Mouse (Mus musculus): ENCODE results near the gene Tceal8.

The Tceal8 gene

DNA sequence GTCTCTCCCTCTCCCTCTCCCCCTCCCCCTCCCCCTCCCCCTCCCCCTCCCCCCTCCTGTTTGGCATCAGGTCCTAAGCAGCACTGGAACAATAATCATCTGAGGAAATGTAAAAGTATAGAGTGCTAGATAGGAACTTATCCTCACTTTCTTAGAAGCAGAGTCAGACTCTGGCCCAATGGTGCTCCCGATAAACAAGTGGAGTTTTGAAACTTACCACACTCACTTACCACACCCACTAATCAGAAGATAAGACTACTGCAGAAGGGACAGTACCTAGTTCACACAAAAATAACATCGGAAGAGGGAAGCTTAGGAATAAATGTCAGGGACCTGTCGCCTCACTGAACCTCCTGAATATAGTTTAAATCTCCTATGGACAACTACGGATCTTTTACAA is 36.6 kb downstream of the Tceal8 start:
- in situ Hi-C loops (cut with MboI, MseI), result no loop called here

DNA sequence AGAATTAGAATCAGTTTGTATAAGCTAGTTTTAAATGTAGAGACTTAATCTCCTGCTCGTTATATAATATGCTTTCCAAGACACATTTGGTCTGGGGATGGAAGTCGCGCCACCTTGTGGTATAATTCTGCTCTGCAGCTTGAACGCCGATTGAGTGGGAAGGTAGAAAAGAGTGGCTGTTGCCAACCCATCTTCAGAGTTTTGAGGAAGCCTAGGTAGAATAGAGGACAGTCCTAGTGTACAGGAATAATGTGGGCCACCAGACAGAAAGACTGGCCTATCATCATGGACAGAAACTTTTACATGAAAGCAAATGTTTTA is 44.4 kb downstream of the Tceal8 start:
- in situ Hi-C loops (cut with MboI, MseI), result no loop called here

DNA sequence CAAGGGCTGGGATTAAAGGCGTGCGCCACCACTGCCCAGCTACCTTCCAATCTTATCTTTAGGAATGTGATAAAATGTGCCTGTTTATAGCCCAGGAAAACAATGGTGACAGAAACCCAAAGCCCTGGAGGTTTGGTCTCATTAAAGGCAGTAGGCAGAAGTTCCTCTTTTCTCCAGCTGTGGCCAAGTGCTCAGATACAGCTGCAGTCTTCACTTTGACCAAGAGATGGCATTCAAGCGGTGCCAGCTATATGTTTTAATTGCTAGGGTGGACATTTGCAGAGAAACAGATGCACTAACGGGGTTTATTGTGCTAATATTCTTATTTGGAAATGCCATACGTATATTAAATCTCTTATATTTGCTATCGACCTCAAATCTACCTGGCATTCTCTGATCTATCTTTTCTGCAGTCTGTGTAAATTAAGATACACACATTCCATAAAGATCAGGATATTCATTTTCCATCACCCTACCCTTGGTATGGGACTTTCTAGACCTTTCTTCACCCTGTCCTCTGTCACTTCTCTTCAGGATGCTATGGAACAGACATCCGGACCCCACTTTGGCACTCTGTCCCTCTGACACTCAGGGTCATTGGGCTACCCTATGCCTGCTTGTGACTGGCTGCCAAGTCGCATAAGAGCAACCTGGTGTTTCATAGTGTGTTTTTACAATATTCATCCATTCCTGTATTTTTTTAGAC is 45.0 kb downstream of the Tceal8 start:
- in situ Hi-C loops (cut with MboI, MseI), result no loop called here
